Comparison of ENCODE assay signal across 7 mouse cellular contexts in genomic region chr17:5189551-5190351, GRCm38 (mm10).
DNase-seq lines count a peak whose midpoint lies in the region; ATAC-seq lines count a peak whose summit lies in the region.

No protein-coding gene starts in this region.

- no peaks in the 10 kb centered on the region for H3K9me3 ChIP-seq in intestine, embryonic 15.5 days
- H3K9me3 ChIP-seq in midbrain, embryonic 10.5 days (replicated peaks): no peaks in the 10 kb centered on the region

- H3K27me3 ChIP-seq in intestine, embryonic 15.5 days (replicated peaks): no peaks in the 10 kb centered on the region
- H3K27me3 ChIP-seq in midbrain, embryonic 10.5 days (ENCODE audit: low read depth, poor library complexity, severe bottlenecking): no peaks in the 10 kb centered on the region

- no peaks in the 10 kb centered on the region for H3K36me3 ChIP-seq in intestine, embryonic 15.5 days
- no peaks in the 10 kb centered on the region for H3K36me3 ChIP-seq in midbrain, embryonic 10.5 days

- H3K4me2 ChIP-seq in intestine, embryonic 15.5 days (replicated peaks): peak overlapping the region; percentile 69

- intact Hi-C loops in left cerebral cortex, postnatal 25 days (cut with DNase I): loop anchor here (1.0 to 5.0 kb wide), 2 partner anchors 192 to 281 kb away; no protein-coding TSS in a partner anchor

- peaks cover 17% of the 10 kb centered on the region for H3K4me1 ChIP-seq in intestine, embryonic 15.5 days (replicated peaks)
- peaks cover 53% of the 10 kb centered on the region for H3K4me1 ChIP-seq in midbrain, embryonic 10.5 days

- H3K9ac ChIP-seq in intestine, embryonic 15.5 days: peak overlapping the region; percentile 73

- peak overlapping the region; percentile 99 for H3K27ac ChIP-seq in intestine, embryonic 15.5 days
- H3K27ac ChIP-seq in midbrain, embryonic 10.5 days (replicated peaks): peak overlapping the region; percentile 97

- ATAC-seq in intestine, embryonic 15.5 days: peak; percentile 98

- peak; percentile 99 for DNase-seq in adrenal gland, adult (ENCODE audit: inconsistent age in 2 of 2, low spot score in 1 of 2)
- peak; percentile 92 for DNase-seq in embryo, embryonic 10.5 days (ENCODE audit: low spot score)
- DNase-seq in gastrocnemius, postnatal 25 days: peak; percentile 98
- DNase-seq in left cerebral cortex, postnatal 25 days (ENCODE audit: low spot score in 2 of 2): peak; percentile 90 to 94
- DNase-seq in midbrain, embryonic 10.5 days (ENCODE audit: low spot score): peak; percentile 92
- DNase-seq in right cerebral cortex, postnatal 4 days: peak; percentile 80

- 1% methylated on average over 40 of the region's 40 CpGs for WGBS in intestine, embryonic 15.5 days
- WGBS in midbrain, embryonic 10.5 days: 2% methylated on average over 40 of the region's 40 CpGs

- peak overlapping the region; percentile 50 for H3K4me3 ChIP-seq in intestine, embryonic 15.5 days (replicated peaks)
- peak overlapping the region; percentile 65 for H3K4me3 ChIP-seq in midbrain, embryonic 10.5 days

Comparison
In these comparisons a context has a peak if more than half of its experiments do, and no peak if none do; other contexts are left out.
1. Peak in every context shown above with its lines: DNase-seq, ATAC-seq, H3K4me3 ChIP-seq and H3K27ac ChIP-seq.